Mouse (Mus musculus) limb, embryonic 11.5 days (tissue): ENCODE results near the gene Chil1. TPM values are rescaled to one million over a fixed set of nuclear protein-coding genes. Genes with fewer than 3 reads are reported as not detected.

ENCODE experiments used
- ATAC-seq: fragments of 200-750 bp; cut with Nextera tagmentation; 2 replicates; pipeline ENCODE4 v1.8.0; 2017; ENCODE audit warnings: low read depth; ENCODE audit not compliant: insufficient number of reproducible peaks, low FRiP score, low TSS enrichment
- DNase-seq: peaks from one replicate; pipeline ENCODE4 v3.0.0-alpha.2; 2015; ENCODE audit warnings: low spot score
- H3K27ac ChIP-seq: fragments of 300-500 bp; sonication (generic); replicated peaks from 2 replicates; pipeline ENCODE4 v1.5.1; 2014; ENCODE audit warnings: low read depth, mild to moderate bottlenecking, low read length
- H3K27me3 ChIP-seq: fragments of 300-500 bp; sonication (generic); 2 replicates; pipeline ENCODE4 v1.6.1; 2014; ENCODE audit warnings: mild to moderate bottlenecking, low read length, mixed read lengths; ENCODE audit not compliant: control insufficient read depth, insufficient read depth
- H3K36me3 ChIP-seq: fragments of 300-500 bp; sonication (generic); 2 replicates; pipeline ENCODE4 v1.6.1; 2014; ENCODE audit warnings: mild to moderate bottlenecking, low read length, moderate library complexity, mixed read lengths; ENCODE audit not compliant: control insufficient read depth, insufficient read depth
- H3K4me1 ChIP-seq: fragments of 300-500 bp; sonication (generic); 2 replicates; pipeline ENCODE4 v1.6.1; 2014; ENCODE audit warnings: low read length, mixed read lengths; ENCODE audit not compliant: control insufficient read depth, insufficient read depth
- H3K4me2 ChIP-seq: fragments of 300-500 bp; sonication (generic); 2 replicates; pipeline ENCODE4 v1.6.1; 2014; ENCODE audit warnings: low read depth, mild to moderate bottlenecking, moderate library complexity; ENCODE audit not compliant: severe bottlenecking
- H3K4me3 ChIP-seq: fragments of 300-500 bp; sonication (generic); 2 replicates; pipeline ENCODE4 v1.5.1; 2014; ENCODE audit warnings: low read depth, low read length
- H3K9ac ChIP-seq: fragments of 300-500 bp; sonication (generic); 2 replicates; pipeline ENCODE4 v1.6.1; 2014; ENCODE audit warnings: mild to moderate bottlenecking, low read length
- H3K9me3 ChIP-seq: fragments of 300-500 bp; sonication (generic); 2 replicates; pipeline ENCODE4 v1.6.1; 2016; ENCODE audit warnings: low read length; ENCODE audit not compliant: control insufficient read depth
- WGBS: fragments of 180-500 bp; shearing (Covaris S2); extraction: QIAGEN DNeasy Blood & Tissue Kit; methylation state at CpG from one replicate; pipeline ENCODE4 v1.1.7; 2014; 5-methylcytosine and 5-hydroxymethylcytosine counted together
- polyA plus RNA-seq: library from polyadenylated mRNA; unstranded; fragments of >200 nt; fragmentation: Nextera tagmentation; extraction: Ambion mirVana; gene quantifications from 2 replicates; pipeline ENCODE4 v1.2.1, GENCODE M21; 2014

Chil1 gene
- polyA plus RNA-seq, 1 experiment from 2014 or later: 2.0 TPM

DNA sequence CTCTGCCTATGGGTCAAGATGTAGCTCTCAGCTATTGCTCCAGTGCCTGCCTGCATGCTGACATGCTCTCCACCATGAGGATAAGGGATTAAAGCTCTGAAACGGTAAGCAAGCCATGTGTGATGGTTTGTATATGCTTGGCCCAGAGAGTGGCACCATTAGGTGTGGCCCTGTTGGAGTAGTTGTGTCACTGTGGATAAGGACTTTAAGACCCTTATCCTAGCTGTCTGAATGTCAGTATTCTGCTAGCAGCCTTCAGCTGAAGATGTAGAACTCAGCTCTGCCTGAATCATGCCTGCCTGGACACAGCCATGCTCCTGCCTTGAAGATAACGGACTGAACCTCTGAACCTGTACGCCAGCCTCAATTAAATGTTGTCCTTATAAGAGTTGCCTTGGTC, 15.4 kb upstream of the Chil1 start:
- no peaks in the 10 kb centered on the region for H3K27me3 ChIP-seq
- WGBS: 86% methylated on average over 3 of the region's 3 CpGs
- no peaks in the 10 kb centered on the region for H3K9me3 ChIP-seq
- H3K4me2 ChIP-seq: no peak overlapping the region
- DNase-seq: no peak
- no peak overlapping the region for H3K4me3 ChIP-seq
- no peaks in the 10 kb centered on the region for H3K36me3 ChIP-seq
- no peak overlapping the region for H3K27ac ChIP-seq
- no peak overlapping the region for H3K9ac ChIP-seq
- ATAC-seq: no peak
- no peaks in the 10 kb centered on the region for H3K4me1 ChIP-seq

DNA sequence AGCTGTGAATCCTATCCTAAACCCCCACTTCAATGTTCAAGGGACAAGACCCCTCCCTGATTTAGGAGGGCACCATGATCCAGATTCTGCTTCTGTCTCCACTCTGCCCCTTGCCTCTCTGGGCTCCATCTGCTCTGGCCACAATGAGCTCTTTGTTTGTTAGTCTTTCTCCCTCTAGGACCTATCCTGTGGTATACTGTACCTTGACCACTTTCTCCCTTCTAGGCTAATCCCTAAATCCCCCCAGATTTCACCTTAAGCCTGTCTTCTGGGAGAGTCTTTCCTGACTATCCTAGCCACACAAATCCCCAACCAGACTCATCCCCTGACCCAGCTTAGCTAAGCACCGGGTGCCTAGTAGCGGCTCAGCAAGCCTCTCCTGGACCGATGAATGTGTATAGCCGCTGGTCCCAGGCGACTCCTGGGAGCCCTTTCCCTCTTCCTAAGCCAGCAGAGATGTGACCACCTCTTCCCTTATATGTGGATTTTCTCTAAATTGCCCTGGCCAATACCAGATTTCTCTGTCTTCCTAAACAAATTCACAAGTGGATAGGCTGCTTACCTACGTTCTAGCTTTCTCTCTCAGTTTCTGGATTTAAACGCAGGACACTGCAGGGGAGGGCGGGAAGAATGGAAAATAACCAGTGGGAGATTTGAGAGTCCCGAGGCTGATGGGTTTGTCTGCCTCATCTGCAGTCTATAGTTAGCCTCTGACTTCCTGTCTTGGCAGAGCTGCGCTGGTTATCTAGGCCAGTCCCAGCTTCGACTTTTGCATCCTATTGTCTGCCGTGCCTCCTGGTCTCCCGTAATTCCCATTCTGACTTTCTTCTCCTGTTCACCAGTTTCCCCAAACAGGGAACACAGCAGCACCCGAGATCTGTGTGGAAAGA, 14.3 kb upstream of the Chil1 start:
- Histone ChIP-seq H3K9me3 (no peaks in the 10 kb centered on the region), H3K4me1 (no peaks in the 10 kb centered on the region), H3K4me2 (no peak overlapping the region), H3K27ac (no peak overlapping the region), H3K4me3 (no peak overlapping the region), H3K9ac (no peak overlapping the region), H3K36me3 (no peaks in the 10 kb centered on the region), H3K27me3 (no peaks in the 10 kb centered on the region)
- 74% methylated on average over 14 of the region's 14 CpGs for WGBS
- no peak for ATAC-seq
- DNase-seq: no peak

DNA sequence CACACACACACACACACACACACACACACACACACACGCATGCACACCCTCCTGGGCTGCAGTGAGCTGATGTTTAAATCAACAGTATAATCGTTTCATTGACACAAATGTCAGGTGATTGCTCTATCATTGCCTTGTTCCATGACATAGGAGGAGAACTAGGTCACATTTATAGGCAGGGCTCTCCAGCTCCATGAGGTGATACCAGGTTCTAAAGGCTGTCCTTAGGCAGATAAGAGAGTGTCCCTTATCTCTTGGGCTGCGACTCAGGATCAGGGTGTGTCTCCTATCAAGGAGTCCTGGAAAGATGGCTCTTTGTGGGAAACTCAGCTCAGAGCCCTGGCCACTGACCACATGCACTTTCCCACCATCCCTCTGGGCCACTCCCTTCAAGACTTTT, 13.4 kb upstream of the Chil1 start:
- H3K9me3 ChIP-seq: no peaks in the 10 kb centered on the region
- no peaks in the 10 kb centered on the region for H3K4me1 ChIP-seq
- H3K27ac ChIP-seq: no peak overlapping the region
- 80% methylated on average over 3 of the region's 3 CpGs for WGBS
- no peaks in the 10 kb centered on the region for H3K36me3 ChIP-seq
- no peak for DNase-seq
- H3K4me2 ChIP-seq: no peak overlapping the region
- H3K9ac ChIP-seq: no peak overlapping the region
- H3K27me3 ChIP-seq: no peaks in the 10 kb centered on the region
- no peak for ATAC-seq
- no peak overlapping the region for H3K4me3 ChIP-seq

DNA sequence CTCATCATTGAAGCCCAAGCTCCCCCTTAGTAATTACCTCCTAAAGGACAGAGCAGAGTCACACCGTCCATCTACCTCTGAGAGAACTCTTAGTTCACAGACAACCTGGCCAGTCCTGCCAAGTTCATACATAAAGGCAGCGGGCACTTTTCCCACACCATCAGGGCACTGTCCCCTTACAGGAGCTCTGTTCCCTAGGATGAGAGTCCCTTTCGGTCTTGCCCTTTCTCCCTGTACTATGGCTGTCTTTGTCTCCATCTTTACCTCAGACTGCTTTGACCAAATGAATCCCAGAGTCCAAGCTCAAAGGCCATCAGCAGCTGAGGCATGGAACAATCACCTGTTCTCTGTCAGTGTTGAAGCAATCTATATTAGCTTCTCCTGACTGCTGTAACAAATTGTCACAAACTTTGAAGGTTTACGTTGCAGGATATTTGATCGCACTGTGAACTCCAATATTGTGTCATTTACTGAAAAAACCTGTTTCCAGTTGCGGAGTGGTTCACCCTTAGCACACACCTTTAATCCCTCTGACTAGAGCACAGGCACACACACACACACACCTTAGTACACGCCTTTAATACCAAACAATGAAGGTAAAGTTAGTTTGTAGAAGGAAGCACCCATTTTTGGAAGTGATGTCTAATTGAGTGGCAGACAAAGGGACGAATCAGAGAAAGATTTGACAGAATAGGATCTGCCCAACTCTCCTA, 12.8 kb upstream of the Chil1 start:
- WGBS: 89% methylated on average over 8 of the region's 8 CpGs
- Histone ChIP-seq H3K4me1 (no peaks in the 10 kb centered on the region), H3K36me3 (no peaks in the 10 kb centered on the region), H3K4me3 (no peak overlapping the region), H3K4me2 (no peak overlapping the region), H3K27me3 (no peaks in the 10 kb centered on the region), H3K27ac (no peak overlapping the region), H3K9ac (no peak overlapping the region), H3K9me3 (no peaks in the 10 kb centered on the region)
- DNase-seq (no peak), ATAC-seq (no peak)

DNA sequence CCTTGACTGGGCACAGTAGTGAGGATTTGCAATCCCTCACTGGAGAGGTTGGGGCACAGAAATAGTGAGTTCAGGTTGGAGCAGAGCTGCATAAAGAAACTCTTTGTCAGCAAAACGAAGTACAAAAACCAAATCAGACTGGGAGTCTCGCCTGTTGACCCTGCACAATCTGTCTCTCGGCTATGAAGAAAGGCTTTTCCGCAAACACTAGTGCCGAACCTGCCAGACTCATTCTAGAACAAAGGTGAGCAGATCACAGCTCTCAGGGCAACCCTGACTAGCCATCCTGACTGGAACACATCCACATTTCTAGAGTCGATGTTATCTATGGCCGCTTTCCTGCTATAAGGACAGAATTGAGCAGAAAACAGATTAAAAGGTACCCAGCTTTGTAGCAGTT, 8.9 kb upstream of the Chil1 start:
- Histone ChIP-seq H3K36me3 (no peaks in the 10 kb centered on the region), H3K27me3 (no peaks in the 10 kb centered on the region), H3K9me3 (no peaks in the 10 kb centered on the region), H3K27ac (no peak overlapping the region), H3K4me2 (no peak overlapping the region), H3K4me3 (no peak overlapping the region), H3K4me1 (no peaks in the 10 kb centered on the region), H3K9ac (no peak overlapping the region)
- ATAC-seq (no peak), DNase-seq (no peak)
- 81% methylated on average over 7 of the region's 7 CpGs for WGBS

DNA sequence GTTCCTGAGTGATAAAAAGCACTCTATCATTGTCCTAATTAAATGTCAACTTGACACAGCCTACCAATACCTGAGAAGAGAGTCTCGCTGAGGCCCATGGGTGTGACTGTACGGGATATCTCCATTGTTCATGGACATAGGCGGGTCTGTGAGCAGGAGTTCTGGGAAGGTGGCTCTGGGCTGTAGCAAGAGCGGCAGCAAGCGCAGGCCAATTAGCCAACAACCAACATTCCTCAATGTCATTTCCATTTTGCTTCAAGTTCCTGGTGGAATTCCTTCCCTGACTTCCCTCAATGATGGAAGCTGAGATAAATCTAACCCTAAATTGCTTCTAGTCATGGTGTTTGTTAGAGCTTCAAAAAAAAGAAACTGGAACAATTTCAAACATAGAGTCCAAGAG, 4.0 kb upstream of the Chil1 start:
- Histone ChIP-seq H3K9me3 (no peaks in the 10 kb centered on the region), H3K27ac (no peak overlapping the region), H3K4me1 (0 out of 2 replicates have a peak, but pooled peaks cover 2% of the 10 kb centered on the region), H3K4me2 (no peak overlapping the region), H3K4me3 (no peak overlapping the region), H3K36me3 (no peaks in the 10 kb centered on the region), H3K27me3 (no peaks in the 10 kb centered on the region), H3K9ac (no peak overlapping the region)
- no peak for DNase-seq
- WGBS: 90% methylated on average over 5 of the region's 5 CpGs
- ATAC-seq: no peak

DNA sequence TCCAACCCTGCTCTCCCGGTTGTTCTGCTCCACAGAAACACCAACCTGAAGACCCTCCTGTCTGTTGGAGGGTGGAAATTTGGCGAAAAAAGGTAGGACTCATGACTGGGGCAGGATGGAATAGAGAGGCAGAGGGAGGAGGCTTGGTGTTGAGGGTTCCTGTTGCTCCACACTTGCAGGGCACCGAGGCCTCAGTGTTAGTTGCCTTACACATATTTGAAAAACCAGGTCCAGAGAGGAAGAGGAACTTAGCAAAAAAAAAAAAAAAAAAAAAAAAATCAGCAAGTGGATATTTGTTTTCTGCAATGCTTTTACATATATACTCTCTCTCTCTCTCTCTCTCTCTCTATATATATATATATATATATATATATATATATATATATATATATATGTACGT, 2.1 kb downstream of the Chil1 start:
- Histone ChIP-seq H3K27ac (no peak overlapping the region), H3K4me3 (no peak overlapping the region), H3K9ac (no peak overlapping the region), H3K4me2 (no peak overlapping the region), H3K36me3 (no peaks in the 10 kb centered on the region), H3K27me3 (no peaks in the 10 kb centered on the region), H3K4me1 (0 out of 2 replicates have a peak, but pooled peaks cover 2% of the 10 kb centered on the region), H3K9me3 (no peaks in the 10 kb centered on the region)
- DNase-seq (no peak), ATAC-seq (no peak)
- 87% methylated on average over 4 of the region's 4 CpGs for WGBS

DNA sequence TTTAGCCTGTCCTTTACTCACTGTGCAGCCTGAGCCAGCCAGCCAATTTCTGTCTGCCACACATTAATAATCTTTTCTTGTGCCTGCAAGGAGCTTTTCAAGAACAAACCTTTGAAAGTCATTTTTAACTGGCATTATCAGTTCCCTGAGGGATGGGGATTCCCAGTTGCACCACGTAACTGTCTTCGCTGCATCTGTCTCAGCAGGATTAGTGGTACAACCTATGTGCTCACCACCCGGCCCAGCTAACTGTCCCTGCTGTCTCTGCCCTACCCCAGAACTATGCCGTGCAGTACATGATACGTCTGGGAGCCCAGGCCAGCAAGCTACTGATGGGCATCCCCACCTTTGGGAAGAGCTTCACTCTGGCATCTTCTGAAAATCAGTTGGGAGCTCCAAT, 6.2 kb downstream of the Chil1 start:
- no peak for ATAC-seq
- H3K9ac ChIP-seq: no peak overlapping the region
- H3K4me1 ChIP-seq: peaks cover 4% of the 10 kb centered on the region
- no peak overlapping the region for H3K4me3 ChIP-seq
- H3K27me3 ChIP-seq: no peaks in the 10 kb centered on the region
- no peaks in the 10 kb centered on the region for H3K9me3 ChIP-seq
- no peak overlapping the region for H3K4me2 ChIP-seq
- no peak for DNase-seq
- 85% methylated on average over 5 of the region's 5 CpGs for WGBS
- H3K36me3 ChIP-seq: no peaks in the 10 kb centered on the region
- no peak overlapping the region for H3K27ac ChIP-seq
